Mouse (Mus musculus) kidney, postnatal 10 days (tissue): Measurements from ENCODE around the gene Ak9.
"Not testable (repeated sequence)": the region's sequence is repeated elsewhere in the genome, so short reads cannot be mapped to it uniquely, and the experiment has no call there.

Experiments used
- DNase-seq: peaks from one replicate; pipeline ENCODE4 v3.0.0; 2021; ENCODE audit warnings: mixed read lengths

Ak9 gene

DNA sequence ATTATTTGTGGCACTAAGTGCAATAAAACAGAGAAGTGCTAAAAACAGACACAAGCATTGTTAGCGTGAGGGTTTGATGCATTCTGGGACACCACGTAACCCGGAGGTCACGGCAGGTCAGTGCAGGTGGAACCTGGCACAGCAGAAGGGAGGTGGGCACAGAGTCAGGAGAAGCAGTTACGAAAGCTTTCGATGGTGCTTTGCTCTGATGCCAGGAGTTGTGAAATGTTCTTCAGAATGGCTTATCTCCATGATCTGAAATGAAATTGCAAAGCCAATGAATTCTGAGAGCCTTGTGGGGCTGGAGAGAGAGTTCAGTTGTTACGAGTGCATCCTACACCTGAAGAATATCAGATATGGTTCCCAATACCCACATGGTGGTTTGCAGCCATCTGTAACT lies 37.6 kb downstream of the Ak9 start:
- no peak for DNase-seq

DNA sequence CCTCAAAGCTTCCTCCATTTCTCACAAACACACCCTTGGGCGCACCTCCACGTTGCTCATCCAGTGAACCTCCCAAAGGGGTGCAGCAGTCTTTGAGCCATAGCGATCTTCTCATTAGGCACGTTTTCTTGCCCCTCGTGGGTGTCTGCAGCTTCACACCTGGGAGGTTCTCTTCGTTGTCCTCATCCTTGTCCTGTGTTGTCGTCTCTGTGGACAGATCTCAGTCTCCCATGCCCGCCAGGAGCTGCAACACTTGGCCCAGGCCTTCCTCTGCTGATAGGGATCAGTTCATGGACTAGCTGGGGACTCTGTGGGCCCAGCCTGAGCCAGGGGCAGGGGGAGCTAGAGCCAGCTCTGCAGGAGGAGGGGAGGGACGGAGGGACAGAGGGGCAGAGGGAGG lies 61.3 kb downstream of the Ak9 start:
- DNase-seq, result no peak

DNA sequence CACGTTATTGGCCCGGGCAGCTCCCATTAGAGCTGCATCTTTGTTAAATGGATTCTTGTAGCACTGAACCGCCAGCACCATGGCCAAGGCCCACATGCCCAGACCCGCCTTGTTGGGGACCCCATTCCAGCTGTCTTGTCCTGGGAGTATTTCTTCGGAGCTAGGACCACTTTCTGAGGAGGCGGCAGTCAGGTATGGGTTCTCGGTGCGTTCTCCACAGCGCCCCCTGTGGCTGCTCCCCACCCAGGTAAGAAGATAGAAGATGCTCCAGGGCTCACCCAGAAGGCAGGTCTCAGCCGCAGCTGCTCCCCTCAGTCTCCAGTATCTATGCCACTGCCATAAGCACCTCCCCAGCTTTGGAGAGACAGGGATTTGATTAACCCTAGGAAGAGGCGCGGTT lies 76.7 kb downstream of the Ak9 start:
- no peak for DNase-seq

DNA sequence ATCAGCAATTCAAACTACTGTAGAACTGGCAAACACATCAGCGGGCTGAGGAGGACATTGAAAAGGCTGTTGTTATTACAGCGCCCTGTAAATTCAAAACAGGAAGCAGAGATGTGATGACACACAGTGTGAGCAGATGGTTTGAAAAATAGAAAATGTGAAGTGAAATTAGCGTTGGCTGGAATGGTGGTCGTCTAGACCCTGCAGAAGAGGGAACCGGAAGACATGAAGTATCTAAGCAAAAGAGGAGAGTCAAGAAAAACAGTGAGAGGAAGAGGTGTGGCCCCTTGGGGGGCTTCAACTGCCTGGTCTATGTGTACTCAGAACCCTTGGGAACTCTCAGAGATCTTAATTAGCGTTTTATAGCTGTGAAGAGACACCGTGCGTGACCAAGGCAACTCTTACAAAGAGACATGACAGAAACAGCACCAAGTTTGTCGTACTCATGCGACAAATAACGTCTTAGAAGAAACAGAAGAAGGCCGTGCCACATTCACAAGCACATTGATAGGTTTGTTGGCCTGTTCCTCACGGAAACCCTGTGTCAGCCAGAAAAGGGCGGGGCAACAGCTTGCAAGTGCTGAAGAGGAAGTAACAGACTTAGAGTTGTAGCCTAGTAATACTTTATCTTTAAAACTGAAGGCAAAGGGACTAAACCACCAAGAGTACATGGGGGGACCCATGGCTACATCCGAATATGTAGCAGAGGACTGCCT lies 81.9 kb downstream of the Ak9 start:
- DNase-seq, result peak; percentile 28

DNA sequence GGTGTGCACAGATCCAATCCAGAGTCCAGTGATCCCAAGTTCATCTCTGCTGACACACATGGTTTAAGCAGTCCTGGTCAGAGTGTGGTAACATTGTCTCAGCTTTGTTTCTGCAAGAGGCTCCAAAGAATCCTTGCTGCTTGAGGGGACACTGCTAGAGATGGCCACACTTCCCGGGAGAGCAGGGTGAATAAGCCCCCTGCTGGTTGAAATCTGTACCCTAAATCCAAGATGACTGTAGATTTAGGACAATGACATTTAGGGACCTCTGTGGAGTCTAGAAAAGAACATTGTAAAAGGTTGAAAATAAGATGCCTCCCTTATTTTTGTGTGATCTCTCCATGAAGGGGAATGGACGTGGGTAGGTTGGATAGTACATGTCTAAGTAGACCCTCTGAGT lies 89.8 kb downstream of the Ak9 start:
- DNase-seq, result no peak

DNA sequence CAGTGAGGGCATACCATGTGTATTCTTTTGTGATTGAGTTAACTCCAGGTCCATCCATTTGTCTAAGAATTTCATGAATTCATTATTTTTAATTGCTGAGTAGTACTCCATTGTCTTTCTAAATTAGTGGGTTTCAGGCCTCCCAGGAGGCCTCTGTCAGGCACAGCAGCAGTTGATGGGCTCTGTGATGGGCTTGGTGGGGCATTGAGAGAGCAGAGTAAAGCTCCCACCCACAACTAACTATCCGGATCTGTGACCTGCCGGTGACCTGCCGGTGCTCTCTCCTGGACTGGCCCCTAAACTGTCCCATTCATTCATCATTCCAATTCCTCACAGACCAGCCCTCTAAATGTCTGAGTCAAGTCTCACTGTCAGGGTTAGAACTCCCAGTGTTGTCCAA lies 97.3 kb downstream of the Ak9 start:
- no peak for DNase-seq

DNA sequence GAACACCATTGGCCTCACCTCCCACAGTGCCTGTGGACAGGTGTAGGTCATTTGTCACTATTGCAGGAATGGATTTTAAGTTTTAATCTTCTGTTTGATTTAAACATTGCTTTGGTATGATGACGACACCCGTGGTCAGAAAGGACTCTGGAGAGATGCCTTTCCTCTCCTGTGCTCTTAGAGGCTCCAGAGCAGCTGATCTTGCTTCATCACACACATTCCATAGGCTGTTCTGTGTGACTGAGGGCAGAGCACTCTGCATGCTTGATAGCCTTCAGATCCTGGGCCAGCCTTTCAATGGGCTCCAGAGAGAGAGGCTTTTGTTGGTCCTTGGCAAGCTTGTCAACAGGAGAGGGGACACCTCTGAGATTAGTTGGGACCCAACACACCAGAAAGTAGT lies 99.6 kb downstream of the Ak9 start:
- no peak for DNase-seq

DNA sequence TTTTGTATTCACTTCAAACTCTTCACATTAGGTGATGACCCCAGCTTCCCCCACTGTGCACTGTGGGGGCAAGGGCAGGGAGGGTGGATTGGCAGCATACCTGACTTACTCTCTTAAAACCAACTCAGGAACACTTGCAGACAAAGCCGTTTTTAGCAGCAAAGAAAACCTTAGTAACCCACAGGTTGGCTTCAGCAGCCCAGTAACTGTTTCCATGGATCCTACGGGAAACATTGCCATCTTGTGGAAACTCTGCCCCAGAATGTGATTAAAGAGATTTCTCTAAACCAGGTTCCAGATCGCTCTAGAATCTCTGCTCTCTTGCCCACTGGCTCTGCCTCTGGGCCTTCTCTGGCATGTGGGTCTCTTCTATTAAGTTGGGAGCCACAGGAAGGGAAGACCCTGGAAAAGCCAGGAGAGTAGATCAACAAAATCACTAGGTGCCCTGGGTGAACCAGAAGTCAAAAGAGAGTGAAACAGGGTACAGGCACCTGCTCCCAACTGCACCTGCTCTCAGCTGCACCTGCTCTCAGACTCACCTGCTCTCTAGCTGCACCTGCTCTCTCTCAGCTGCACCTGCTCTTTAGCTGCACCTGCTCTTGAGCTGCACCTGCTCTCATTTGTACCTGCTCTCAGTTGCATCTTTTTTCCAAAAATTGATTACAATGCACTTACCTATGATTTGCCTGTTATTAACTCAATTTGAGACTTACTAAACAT lies 100.3 kb downstream of the Ak9 start:
- no peak for DNase-seq

DNA sequence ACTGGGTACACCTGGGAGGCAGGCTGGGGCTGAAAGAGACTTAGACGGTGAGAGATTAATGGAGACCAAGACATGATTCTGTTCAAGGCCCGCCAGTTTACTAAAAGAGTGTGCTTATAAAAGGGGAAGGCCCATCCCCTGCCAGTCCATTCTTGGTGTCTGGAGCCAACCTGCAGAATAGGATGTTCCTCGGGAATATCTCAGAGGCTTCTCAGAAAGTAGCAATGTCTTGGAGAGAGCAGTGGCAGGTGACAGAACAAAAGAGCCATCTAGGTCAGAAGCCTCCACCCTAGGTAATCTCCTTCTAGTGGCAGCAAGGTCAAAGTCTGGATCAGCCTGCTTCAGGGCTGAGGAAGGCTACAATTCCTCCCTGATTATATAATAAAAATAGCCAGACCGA lies 106.4 kb downstream of the Ak9 start:
- not testable (repeated sequence) for DNase-seq

DNA sequence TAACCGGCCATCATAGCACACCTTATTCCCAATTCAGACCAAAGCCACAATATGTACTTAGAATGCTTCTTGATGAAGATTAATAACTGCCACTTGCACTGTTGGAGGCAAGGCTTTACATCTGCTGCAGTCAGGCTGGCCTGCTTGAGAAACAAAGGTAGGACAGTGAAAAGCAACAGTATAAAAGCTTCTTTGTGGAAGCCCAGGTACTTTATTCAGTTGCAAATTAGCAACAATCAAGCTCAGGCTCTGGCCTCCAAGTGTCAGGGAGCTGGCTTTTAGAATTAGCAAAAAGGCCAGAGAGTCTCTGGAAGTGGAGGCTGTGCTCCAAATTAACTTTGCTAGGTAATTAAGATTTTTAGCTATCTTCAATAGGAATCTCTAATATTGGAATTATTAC lies 107.0 kb downstream of the Ak9 start:
- DNase-seq, result not testable (repeated sequence)

DNA sequence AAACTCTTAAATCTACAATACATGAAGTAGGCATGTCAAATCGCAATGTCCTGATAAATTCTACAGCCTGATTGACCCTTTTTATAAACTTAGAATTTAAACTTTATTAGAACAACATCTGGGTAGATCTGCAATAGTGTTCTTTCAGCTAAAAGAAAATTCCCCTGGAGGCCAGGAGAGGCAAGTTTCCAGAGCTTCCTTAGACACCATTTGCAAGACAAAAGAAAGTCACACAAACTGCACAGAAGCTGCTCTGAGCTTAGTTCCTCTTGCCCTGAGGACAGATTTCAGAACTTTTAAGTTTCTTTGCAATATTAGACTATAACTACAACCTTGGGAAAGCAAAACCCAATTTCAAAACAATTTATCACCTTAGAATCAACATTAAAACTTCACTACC lies 109.7 kb downstream of the Ak9 start:
- not testable (repeated sequence) for DNase-seq

DNA sequence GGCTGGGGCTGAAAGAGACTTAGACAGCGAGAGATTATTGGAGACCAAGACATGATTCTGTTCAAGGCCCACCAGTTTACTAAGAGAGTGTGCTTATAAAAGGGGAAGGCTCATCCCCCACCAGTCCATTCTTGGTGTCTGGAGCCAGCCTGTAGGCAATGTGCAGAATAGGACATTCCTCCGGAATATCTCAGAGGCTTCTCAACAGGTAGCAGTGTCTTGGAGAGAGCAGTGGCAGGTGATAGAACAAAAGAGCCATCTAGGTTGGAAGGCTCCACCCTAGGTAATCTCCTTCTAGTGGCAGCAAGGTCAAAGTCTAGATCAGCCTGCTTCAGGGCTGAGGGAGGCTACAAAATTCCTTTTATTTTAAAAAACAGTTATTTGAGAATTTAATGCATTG lies 111.6 kb downstream of the Ak9 start:
- not testable (repeated sequence) for DNase-seq

DNA sequence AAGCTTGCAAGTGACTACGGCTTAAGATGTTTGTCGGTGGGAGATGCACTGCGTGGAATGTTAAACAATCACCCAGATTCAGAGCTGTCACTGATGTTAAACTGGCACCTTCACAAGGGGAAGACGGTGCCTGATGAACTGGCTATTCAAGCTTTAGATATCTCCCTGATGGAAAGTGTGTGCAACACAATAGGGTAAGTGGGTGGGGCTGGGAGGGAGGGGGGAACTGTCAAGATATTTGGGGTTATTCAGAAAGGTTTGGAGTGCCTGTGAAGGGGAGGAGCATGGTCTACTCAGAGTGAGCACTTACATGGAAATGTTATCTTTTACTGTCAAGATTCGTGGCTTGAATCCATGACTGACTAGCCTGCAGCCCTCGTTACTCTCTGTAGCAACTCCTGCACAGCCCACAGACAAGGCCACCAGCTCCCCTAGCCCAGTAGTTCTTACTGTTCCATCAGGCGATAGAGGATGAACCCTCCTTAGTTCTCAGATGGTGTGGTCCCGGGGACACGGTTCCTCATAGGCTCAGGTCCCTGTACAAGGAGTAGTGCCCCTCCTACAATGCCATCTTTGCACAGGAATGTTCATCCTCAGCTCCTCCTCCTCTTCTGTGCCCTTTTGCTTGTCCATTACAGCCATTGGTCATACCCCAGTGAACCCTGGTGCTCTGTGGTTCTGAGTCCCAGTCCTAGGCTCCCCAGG lies 116.9 kb downstream of the Ak9 start:
- no peak for DNase-seq

DNA sequence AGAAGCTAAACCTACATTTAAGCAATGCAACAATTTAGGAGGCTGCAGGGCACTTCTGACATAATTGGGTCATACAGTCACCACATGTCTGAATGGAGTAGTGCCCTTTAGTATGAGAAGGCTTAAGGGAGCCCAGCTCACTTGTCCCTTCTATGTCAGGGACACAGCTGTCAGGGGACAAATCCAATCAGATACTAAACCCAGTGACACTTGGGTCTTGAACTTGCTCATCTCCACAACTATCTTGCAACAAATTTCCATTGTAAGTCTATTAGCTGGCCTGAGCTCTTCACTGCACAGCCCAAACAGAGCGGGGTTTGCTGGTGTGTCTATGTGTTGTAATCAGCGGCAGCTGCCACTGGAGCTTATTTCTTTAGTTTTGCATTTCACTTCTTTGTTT lies 119.9 kb downstream of the Ak9 start:
- DNase-seq, result no peak

DNA sequence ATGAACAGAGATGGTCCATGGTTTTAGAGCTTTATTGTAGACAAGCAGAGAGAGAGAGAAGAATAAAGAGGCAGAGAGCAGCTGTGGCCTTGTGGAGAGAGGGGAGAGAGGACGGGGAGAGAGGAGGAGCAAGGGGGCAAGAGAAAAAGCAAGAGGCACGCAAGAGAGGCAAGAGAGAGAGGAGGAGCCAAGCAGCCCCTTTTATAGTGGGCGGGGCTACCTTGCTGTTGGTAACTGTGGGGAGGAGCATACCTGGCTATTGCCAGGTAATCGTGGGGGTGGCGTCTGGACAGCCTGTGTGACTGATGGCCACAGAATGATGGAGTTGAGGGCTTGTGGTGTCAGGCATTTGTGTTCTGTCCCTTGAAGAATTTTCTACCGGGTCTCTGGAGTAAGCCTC lies 122.6 kb downstream of the Ak9 start:
- DNase-seq, result no peak

DNA sequence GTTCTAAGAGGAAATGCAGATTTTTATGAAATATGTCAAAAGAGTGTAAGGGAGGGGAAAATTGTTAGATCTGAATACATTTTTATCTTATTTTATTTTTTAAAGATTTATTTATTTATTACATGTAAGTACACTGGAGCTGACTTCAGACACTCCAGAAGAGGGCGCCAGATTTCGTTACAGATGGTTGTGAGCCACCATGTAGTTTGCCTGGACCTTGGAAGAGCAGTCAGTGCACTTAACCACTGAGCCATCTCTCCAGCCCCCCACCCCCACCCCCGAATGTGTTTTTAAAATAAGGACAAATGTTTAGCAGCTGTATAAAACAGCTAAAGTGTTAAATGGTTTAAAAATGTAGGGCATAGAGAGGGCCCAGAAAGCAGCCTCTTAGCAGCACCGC lies 130.8 kb downstream of the Ak9 start:
- peak; percentile 78 for DNase-seq

DNA sequence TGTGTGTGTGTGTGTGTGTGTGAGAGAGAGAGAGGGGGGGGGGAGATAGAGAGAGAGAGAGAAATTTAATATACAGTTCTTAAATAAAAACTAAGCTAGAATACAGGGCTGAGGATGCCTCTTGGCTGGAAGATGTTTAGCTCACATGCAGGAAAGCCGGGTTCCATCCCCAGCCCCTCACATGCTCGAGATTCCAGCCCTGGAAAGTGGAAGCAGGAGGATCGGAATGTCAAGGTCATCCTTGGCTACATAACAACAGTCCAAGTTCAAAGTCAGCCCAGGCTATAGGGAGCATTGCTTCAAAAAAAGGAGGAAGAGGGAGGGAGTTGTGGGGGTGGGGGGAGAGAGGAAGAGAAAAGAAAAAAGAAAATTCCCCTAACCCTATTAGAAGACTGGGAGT lies 131.4 kb downstream of the Ak9 start:
- DNase-seq, result no peak

DNA sequence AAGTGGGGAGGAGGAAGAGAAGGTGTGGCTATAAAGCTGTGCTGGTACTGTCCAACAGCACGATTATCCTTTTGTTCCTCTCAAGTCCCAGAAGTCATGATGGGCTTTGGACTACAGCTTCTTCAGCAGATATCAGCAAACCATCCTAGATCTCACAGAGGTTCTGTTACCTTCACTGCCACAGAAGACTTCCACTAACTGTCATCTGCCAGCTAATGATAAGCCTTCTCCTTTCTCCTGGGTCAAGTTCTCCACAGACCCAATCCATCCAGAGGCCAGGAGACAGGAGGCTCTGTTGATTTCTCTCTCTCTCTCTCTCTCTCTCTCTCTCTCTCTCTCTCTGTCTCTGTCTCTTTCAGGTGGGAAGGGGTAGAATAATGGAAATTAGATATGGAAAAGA lies 144.4 kb downstream of the Ak9 start:
- no peak for DNase-seq

DNA sequence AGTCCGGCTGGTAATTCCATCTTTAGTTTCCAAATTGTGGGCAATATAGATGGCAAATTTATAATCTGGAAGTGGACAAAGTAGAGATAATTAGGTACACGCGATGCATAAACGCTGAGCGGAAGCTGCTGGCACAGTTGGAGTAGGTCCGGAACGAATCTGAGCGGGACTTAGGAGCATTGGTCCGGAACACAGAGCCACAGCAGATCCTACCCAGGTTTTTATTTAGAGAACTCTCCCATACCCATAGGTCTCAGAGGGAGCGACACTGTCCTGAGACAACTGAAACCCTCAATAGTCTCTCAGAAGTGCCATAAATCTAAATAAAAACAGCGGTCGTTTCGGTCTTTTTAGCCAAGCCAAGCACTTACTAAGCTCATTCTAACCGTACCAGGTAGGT lies 145.9 kb downstream of the Ak9 start:
- DNase-seq, result peak; percentile 45

DNA sequence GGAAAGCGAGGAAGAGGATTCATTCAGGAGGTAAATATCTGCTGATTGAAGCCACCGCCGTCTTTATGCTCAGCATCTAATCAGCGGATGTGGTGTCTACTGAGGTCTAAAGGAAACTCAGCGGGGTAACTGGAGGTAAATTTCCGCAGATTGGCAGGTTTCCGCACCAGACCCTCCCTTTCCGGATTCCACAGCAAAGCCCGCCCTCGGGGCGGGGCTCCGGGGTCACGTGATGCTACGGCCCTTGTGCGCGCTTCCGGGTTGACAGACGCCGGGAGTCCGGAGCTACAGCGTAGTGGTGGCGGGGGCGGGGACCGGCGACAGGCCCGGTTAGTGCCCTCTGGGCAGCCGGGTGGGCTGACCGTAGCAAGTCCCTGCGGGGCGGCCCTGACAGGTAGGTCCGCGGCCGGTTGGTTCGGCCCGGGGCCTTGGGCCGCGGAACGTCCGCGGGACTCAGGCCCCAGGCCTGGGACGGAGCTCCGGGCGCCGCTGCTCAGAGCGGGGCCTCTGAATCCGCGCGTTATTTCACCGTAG lies 146.4 kb downstream of the Ak9 start, which contains the start of gene Zbtb24:
Gene Zbtb24 (plus strand): TSS at position 247 of the 534 bp plus-strand sequence.
- DNase-seq, result peak; percentile 97

DNA sequence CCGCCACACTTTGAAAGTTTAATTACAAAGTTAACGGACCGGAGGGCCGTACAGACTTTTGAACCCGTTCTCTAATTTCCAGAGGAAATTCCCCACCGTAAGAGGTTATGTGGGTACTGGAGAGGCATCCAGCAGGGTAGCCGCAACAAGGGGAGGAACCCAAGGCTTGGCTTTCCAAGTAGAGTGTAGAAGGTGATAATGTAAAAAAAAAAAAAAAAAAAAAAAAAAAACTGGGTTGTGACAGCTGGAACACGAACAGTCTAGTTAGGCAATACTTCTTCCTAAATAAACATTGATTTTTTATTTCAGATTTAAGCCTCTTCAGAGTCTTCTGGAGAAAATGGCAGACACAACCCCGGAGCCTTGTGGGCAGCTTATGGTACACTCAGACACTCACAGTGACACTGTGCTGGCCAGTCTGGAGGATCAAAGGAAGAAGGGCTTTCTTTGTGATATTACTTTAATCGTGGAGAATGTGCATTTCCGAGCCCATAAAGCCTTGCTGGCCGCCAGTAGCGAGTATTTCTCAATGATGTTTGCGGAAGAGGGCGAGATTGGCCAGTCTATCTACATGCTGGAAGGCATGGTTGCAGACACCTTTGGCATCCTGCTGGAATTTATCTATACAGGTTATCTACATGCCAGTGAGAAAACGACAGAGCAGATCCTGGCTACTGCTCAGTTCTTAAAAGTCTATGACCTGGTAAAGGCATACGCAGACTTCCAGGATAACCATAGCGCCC lies 147.2 kb downstream of the Ak9 start:
- DNase-seq, result no peak

DNA sequence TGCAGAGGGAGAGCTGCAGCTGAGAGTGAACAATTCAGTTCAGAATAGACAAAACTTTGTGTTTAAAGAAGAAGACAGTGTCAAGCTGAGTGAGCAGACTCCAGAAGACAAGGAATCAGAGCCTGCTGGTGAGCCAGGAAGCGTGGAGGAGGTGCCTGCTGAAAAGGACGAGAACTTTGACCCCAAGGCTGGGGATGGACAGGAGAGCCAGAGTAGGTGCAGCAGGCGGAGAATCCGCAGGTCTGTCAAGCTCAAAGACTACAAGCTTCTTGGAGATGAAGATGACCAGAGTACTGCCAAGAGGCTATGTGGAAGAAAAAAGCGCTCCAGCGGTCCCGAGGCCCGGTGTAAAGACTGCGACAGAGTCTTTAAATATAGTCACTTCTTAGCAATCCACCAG lies 147.9 kb downstream of the Ak9 start:
- DNase-seq, result peak; percentile 50

DNA sequence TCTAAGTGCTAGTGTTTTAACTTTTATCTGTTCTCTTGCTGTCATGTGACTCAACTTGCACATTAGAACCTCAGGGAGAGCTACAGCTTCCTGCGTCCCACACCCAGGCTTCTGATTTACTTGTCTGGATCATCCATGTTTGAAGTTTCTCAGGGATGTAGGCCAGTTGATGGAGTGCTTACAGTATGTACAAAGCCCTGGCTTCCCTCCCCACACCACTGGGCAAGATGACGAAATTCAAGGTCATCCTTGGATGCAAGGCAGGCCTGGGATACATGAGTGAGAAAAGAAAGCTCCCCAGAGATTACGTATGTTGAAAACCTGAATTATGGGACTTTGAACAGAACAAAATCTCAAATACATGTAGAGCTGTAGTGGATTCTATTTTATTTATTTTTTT lies 149.0 kb downstream of the Ak9 start:
- DNase-seq, result no peak
